Mouse (Mus musculus) heart, adult 2 months (tissue): ENCODE data around the gene Pgpep1. TPM values are rescaled to one million over a fixed set of nuclear protein-coding genes. Genes with fewer than 3 reads are reported as not detected.

Experiments used
- DNase-seq, 2 experiments: peaks; one replicate each; pipeline ENCODE4 v3.0.0; 2021
- H3K27ac ChIP-seq: fragments of 200-600 bp; 2 replicates; pipeline ENCODE4 v1.8.1; 2022
- H3K27me3 ChIP-seq: fragments of 200-500 bp; 2 replicates; pipeline ENCODE4 v1.6.1; 2012; ENCODE audit warnings: mild to moderate bottlenecking, low read length, inconsistent platforms, mixed read lengths; ENCODE audit not compliant: control insufficient read depth, insufficient read depth
- H3K36me3 ChIP-seq: fragments of 200-500 bp; 2 replicates; pipeline ENCODE4 v1.6.1; 2012; ENCODE audit warnings: low read length, inconsistent platforms; ENCODE audit not compliant: control insufficient read depth, insufficient read depth
- H3K4me1 ChIP-seq: fragments of 200-500 bp; 2 replicates; pipeline ENCODE4 v1.6.1; 2011; ENCODE audit warnings: low read length; ENCODE audit not compliant: control insufficient read depth, insufficient read depth
- H3K4me3 ChIP-seq: fragments of 200-600 bp; 2 replicates; pipeline ENCODE4 v1.8.1; 2022
- H3K79me2 ChIP-seq: fragments of 200-500 bp; replicated peaks from 2 replicates; pipeline ENCODE4 v1.6.1; 2012; ENCODE audit warnings: mild to moderate bottlenecking, inconsistent platforms, low read length, moderate library complexity, mixed read lengths; ENCODE audit not compliant: control insufficient read depth, insufficient read depth
- H3K9ac ChIP-seq: fragments of 200-500 bp; 2 replicates; pipeline ENCODE4 v1.6.1; 2012; ENCODE audit warnings: low read depth, mild to moderate bottlenecking, control low read depth, inconsistent platforms, low read length, mixed read lengths
- CTCF ChIP-seq: fragments of 200-600 bp; IDR thresholded peaks from 2 replicates; pipeline ENCODE4 v1.8.1; 2022; ENCODE audit warnings: antibody characterized with exemption, mild to moderate bottlenecking, moderate library complexity
- EP300 ChIP-seq: fragments of 200-500 bp; IDR thresholded peaks from 2 replicates; pipeline ENCODE4 v1.6.1; 2011; ENCODE audit warnings: low read depth, low read length, control low read depth; ENCODE audit not compliant: insufficient read depth
- POLR2A ChIP-seq: fragments of 200-500 bp; IDR thresholded peaks from 2 replicates; pipeline ENCODE4 v1.6.1; 2011; ENCODE audit warnings: mild to moderate bottlenecking, low read depth, low read length, control low read depth; ENCODE audit not compliant: insufficient read depth
- WGBS: fragments of 180-500 bp; shearing (Covaris S2); methylation state at CpG from one replicate; pipeline ENCODE4 v1.1.7; 2018; 5-methylcytosine and 5-hydroxymethylcytosine counted together
- intact Hi-C: fragments of 180-260 bp; cut with DNase I; formaldehyde crosslinking; loops from one replicate; pipeline ENCODE4 v1.15.1; 2025
- polyA plus RNA-seq: library from polyadenylated mRNA; depleted of rRNA; stranded (reverse); fragments of >200 nt; gene quantifications from 2 replicates; pipeline ENCODE4 v1.2.3, GENCODE M21; 2012
- total RNA-seq, 2 experiments: library from RNA; stranded (reverse); gene quantifications; 2 replicates each; pipeline ENCODE4 v1.2.3; 2021

Pgpep1 gene
- total and polyA plus RNA-seq, 3 experiments = 35.5 to 48.4 (median 39.7) TPM

DNA sequence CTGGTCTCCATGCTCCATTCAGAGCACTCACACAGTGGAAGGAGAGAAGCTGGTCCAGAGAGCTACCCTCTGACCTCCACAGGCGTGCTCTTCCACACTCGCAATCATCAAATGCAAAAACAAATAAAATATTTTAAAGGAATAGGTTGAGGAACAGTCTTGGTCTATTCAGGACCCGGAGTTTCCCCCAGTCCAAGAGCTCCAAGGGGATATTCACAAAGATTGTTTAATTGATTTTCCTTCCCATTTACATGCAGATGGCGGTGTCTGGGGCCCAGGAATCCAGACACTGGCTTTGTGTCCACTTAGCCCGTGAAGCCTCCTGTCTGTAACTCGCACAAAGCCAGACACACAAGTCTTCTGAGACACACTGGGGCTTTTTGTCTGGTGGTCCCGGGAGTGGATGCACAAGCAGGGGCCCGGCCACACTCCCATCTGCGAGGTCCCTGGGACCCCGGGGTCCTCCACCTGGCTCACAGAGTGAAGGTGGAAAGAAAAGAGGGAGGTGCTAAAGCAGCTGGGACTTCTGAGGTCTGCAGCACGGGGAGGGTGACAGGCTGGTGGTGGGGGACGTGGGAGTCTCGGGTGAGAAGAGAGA, 3.9 kb downstream of the Pgpep1 start:
- intact Hi-C loops = no loop called here
- no peaks in the 10 kb centered on the region for H3K36me3 ChIP-seq
- WGBS = 84% methylated on average over 13 of the region's 13 CpGs

GRCm38 (mm10) chr8:70655469-70655868, 4.7 kb downstream of the Pgpep1 start:
- 74% methylated on average over 2 of the region's 2 CpGs for WGBS
- no peaks in the 10 kb centered on the region for H3K79me2 ChIP-seq
- H3K27ac ChIP-seq = no peak overlapping the region
- intact Hi-C loops = no loop called here
- DNase-seq = peak in 1 of 2 experiments; percentile 1
- H3K36me3 ChIP-seq = no peaks in the 10 kb centered on the region
- peaks cover 6% of the 10 kb centered on the region for H3K4me1 ChIP-seq
- no peak overlapping the region for H3K4me3 ChIP-seq
- no peak for TF ChIP-seq EP300
- no peak for TF ChIP-seq POLR2A
- TF ChIP-seq CTCF = no peak
- no peaks in the 10 kb centered on the region for H3K27me3 ChIP-seq
- no peak overlapping the region for H3K9ac ChIP-seq

More for the DNA sequence above, 3.9 kb downstream of the Pgpep1 start:
- no peaks in the 10 kb centered on the region for H3K27me3 ChIP-seq
- DNase-seq = no peak
- peaks cover 6% of the 10 kb centered on the region for H3K4me1 ChIP-seq
- no peaks in the 10 kb centered on the region for H3K79me2 ChIP-seq
- TF ChIP-seq CTCF = no peak
- no peak for TF ChIP-seq POLR2A
- no peak for TF ChIP-seq EP300
- H3K4me3 ChIP-seq = no peak overlapping the region
- H3K27ac ChIP-seq = no peak overlapping the region
- no peak overlapping the region for H3K9ac ChIP-seq

DNA sequence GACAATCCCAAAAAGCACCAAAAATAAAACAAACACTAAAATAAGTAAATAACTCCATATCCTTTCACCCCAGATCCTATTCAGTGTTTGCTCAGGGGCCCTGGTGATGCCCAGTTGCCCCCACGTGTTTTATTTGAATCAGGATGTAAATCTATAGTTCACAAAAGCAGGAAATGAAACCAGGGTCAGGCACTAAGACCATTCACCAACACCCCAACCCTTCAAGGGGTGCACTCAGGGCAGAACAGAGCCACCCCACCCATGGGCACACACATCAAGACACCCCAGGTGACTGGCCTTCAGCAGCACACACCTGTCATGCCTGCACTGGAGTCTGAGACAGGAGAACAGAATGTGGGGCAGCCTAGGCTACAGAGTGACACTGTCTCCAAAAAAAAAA, 6.1 kb downstream of the Pgpep1 start:
- TF ChIP-seq POLR2A (no peak), EP300 (no peak), CTCF (no peak)
- 52% methylated on average over 1 of the region's 1 CpGs for WGBS

GRCm38 (mm10) chr8:70653226-70653625, 7.0 kb downstream of the Pgpep1 start:
- Histone ChIP-seq H3K27ac (no peak overlapping the region), H3K36me3 (peaks cover 5% of the 10 kb centered on the region), H3K4me1 (peaks cover 13% of the 10 kb centered on the region), H3K9ac (no peak overlapping the region), H3K27me3 (no peaks in the 10 kb centered on the region), H3K4me3 (no peak overlapping the region), H3K79me2 (no peaks in the 10 kb centered on the region)
- 61% methylated on average over 2 of the region's 2 CpGs for WGBS
- TF ChIP-seq EP300 (peak; percentile 69; the same call in 1 of the 2 replicates), CTCF (peak; percentile 93), POLR2A (0 out of 2 replicates have a peak, but pooled peaks have one; percentile 8)
- DNase-seq = peak; percentile 59 to 74
- intact Hi-C loops = loop anchor here (1.0 kb wide), 2 partner anchors 24 to 41 kb away; no protein-coding TSS in a partner anchor

More for the DNA sequence above, 6.1 kb downstream of the Pgpep1 start:
- Histone ChIP-seq H3K4me1 (peaks cover 12% of the 10 kb centered on the region), H3K9ac (no peak overlapping the region), H3K79me2 (no peaks in the 10 kb centered on the region), H3K4me3 (no peak overlapping the region), H3K36me3 (peaks cover 5% of the 10 kb centered on the region), H3K27me3 (no peaks in the 10 kb centered on the region), H3K27ac (no peak overlapping the region)
- DNase-seq = peak in 1 of 2 experiments; percentile 8
- intact Hi-C loops = no loop called here

DNA sequence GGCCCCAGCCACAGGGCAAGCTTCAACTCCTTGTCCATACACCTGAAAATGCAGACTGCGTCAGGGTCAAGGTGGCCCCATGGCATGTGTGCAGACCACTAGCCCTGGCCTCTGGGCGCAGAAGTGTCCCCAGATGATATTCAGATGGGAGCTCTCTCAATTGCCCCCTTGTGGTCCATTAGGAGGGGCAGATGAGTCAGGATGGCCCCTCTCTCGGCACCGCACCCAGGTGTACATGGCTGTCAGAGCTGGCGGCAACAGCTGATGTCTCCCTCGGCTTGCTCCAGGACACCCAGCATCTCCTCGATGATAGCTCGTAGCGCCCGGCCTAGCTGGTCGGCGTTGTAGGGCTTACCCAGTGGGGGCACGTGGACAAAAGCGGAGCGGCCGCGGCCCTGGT, 9.8 kb downstream of the Pgpep1 start:
- H3K79me2 ChIP-seq = no peaks in the 10 kb centered on the region
- peaks cover 32% of the 10 kb centered on the region for H3K4me1 ChIP-seq
- 96% methylated on average over 17 of the region's 17 CpGs for WGBS
- TF ChIP-seq CTCF = 0 out of 2 replicates have a peak, but pooled peaks have one; percentile 12
- TF ChIP-seq EP300 = no peak
- H3K9ac ChIP-seq = no peak overlapping the region
- peaks cover 5% of the 10 kb centered on the region for H3K36me3 ChIP-seq
- intact Hi-C loops = no loop called here
- no peak for DNase-seq
- H3K27ac ChIP-seq = no peak overlapping the region; the same call in none of the 2 replicates
- H3K4me3 ChIP-seq = no peak overlapping the region
- no peaks in the 10 kb centered on the region for H3K27me3 ChIP-seq

GRCm38 (mm10) chr8:70649324-70649723, 10.9 kb downstream of the Pgpep1 start:
- no peaks in the 10 kb centered on the region for H3K27me3 ChIP-seq
- H3K9ac ChIP-seq = no peak overlapping the region
- DNase-seq = peak; percentile 85 to 90
- H3K79me2 ChIP-seq = no peaks in the 10 kb centered on the region
- H3K4me3 ChIP-seq = no peak overlapping the region
- WGBS = 6% methylated on average over 4 of the region's 4 CpGs
- intact Hi-C loops = no loop called here
- TF ChIP-seq CTCF (no peak), POLR2A (peak; percentile 55), EP300 (peak; percentile 98)
- H3K4me1 ChIP-seq = peaks cover 35% of the 10 kb centered on the region
- H3K36me3 ChIP-seq = peaks cover 5% of the 10 kb centered on the region
- H3K27ac ChIP-seq = peak overlapping the region; percentile 74
